Mouse (Mus musculus) liver, adult 2 months (tissue): ENCODE data around the gene Vsx2. TPM values are rescaled to one million over a fixed set of nuclear protein-coding genes. Genes with fewer than 3 reads are reported as not detected.

ENCODE experiments used
- DNase-seq: peaks from one replicate; pipeline ENCODE4 v3.0.0-alpha.2; 2011; ENCODE audit warnings: low read depth, low spot score; ENCODE audit errors: extremely low read depth
- H3K27ac ChIP-seq: fragments of 200-500 bp; replicated peaks from 2 replicates; pipeline ENCODE4 v1.5.1; 2012; ENCODE audit warnings: low read depth, mild to moderate bottlenecking, control low read depth, inconsistent platforms, low read length; ENCODE audit not compliant: insufficient read depth
- H3K27me3 ChIP-seq: fragments of 200-500 bp; 2 replicates; pipeline ENCODE4 v1.6.1; 2012; ENCODE audit warnings: mild to moderate bottlenecking, moderate library complexity, low read length, inconsistent platforms; ENCODE audit not compliant: control insufficient read depth, insufficient read depth
- H3K36me3 ChIP-seq: fragments of 200-500 bp; 2 replicates; pipeline ENCODE4 v1.6.1; 2012; ENCODE audit warnings: low read length, inconsistent platforms; ENCODE audit not compliant: control insufficient read depth, insufficient read depth
- H3K4me1 ChIP-seq: fragments of 200-500 bp; 2 replicates; pipeline ENCODE4 v1.6.1; 2011; ENCODE audit warnings: low read length; ENCODE audit not compliant: control insufficient read depth, insufficient read depth
- H3K4me3 ChIP-seq: fragments of 200-500 bp; 2 replicates; pipeline ENCODE4 v1.5.1; 2011; ENCODE audit warnings: low read depth, mild to moderate bottlenecking, control low read depth, low read length, moderate library complexity; ENCODE audit not compliant: insufficient read depth
- H3K79me2 ChIP-seq: fragments of 200-500 bp; 2 replicates; pipeline ENCODE4 v1.6.1; 2012; ENCODE audit warnings: inconsistent platforms, mild to moderate bottlenecking, low read length, moderate library complexity; ENCODE audit not compliant: control insufficient read depth, insufficient read depth
- H3K9ac ChIP-seq: fragments of 200-500 bp; 2 replicates; pipeline ENCODE4 v1.6.1; 2012; ENCODE audit warnings: low read depth, mild to moderate bottlenecking, control low read depth, inconsistent platforms, low read length
- CTCF ChIP-seq: fragments of 200-500 bp; IDR thresholded peaks from 2 replicates; pipeline ENCODE4 v1.5.1; 2011; ENCODE audit warnings: low read depth, low read length, control low read depth
- POLR2A ChIP-seq: fragments of 200-500 bp; IDR thresholded peaks from 2 replicates; pipeline ENCODE4 v1.6.1; 2011; ENCODE audit warnings: low read length, control low read depth; ENCODE audit not compliant: insufficient read depth; ENCODE audit errors: extremely low read depth
- WGBS: fragments of 180-500 bp; shearing (Covaris S2); methylation state at CpG from one replicate; pipeline ENCODE4 v1.1.7; 2018; 5-methylcytosine and 5-hydroxymethylcytosine counted together
- polyA plus RNA-seq: library from polyadenylated mRNA; depleted of rRNA; stranded (reverse); fragments of >200 nt; gene quantifications from 2 replicates; pipeline ENCODE4 v1.2.3, GENCODE M21; 2012; rRNA removed
- total RNA-seq: library from RNA; depleted of rRNA; stranded (reverse); fragments of >200 nt; gene quantifications from 2 replicates; pipeline ENCODE4 v1.2.3, GENCODE M21; 2014; rRNA removed

Gene Vsx2
- total and polyA plus RNA-seq, 2 experiments: not detected

DNA sequence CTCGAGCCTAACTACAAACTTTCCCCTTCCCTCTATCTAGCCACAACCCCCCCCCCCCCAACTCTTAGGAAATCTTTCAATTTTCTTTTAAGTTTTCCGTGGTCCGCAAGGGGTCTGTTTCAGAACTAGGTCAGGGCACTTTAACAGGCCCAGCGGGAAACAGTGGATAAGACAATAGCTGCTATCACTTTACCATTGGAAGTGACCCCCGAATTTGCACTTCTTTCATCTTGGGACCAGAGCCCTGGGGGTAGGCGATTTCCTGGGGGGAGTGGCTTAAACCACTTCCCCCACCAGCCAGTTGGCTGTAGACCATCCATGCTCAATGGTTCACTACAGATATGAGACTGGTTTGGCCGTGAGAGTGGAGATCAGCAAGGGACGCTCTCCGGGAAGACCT lies 71.1 kb downstream of the Vsx2 start, which contains the start of gene Vrtn:
Gene Vrtn (plus strand): TSS at position 366 of the 400 bp plus-strand sequence.
- no peak within 1 kb of the TSS for H3K4me3 ChIP-seq
- no peaks in the 10 kb centered on the region for H3K79me2 ChIP-seq
- no peak within 1 kb of the TSS for H3K27ac ChIP-seq
- TF ChIP-seq CTCF: no peak
- TF ChIP-seq POLR2A: no peak
- WGBS: 15% methylated on average over 9 of the region's 9 CpGs
- H3K36me3 ChIP-seq: no peaks in the 10 kb centered on the region
- H3K4me1 ChIP-seq: no peaks in the 10 kb centered on the region
- H3K27me3 ChIP-seq: peaks cover 17% of the 10 kb centered on the region; the same call in 1 of the 2 replicates
- H3K9ac ChIP-seq: no peak within 1 kb of the TSS
- DNase-seq: no peak

Other genes starting within 250 kb of the Vsx2 start
- gene Coq6, start 208.1 kb upstream of the Vsx2 start, total RNA-seq: 21.2 and 23.0 TPM in 2 replicates
- 25.1 and 27.8 TPM in 2 replicates for gene Coq6, start 208.1 kb upstream of the Vsx2 start, polyA plus RNA-seq
- 0.09 and 0.13 TPM in 2 replicates for gene Fam161b, start 207.9 kb upstream of the Vsx2 start, total RNA-seq
- gene Fam161b, start 207.9 kb upstream of the Vsx2 start, polyA plus RNA-seq: 0.15 and 0.16 TPM in 2 replicates
- 157 and 161 TPM in 2 replicates for gene Entpd5, start 160.7 kb upstream of the Vsx2 start, total RNA-seq
- gene Entpd5, start 160.7 kb upstream of the Vsx2 start, polyA plus RNA-seq: 52.6 and 62.7 TPM in 2 replicates
- 0.18 and 0.27 TPM in 2 replicates for gene Bbof1, start 160.7 kb upstream of the Vsx2 start, total RNA-seq
- gene Bbof1, start 160.7 kb upstream of the Vsx2 start, polyA plus RNA-seq: not detected in 2 replicates
- gene Rnf113a2, start 152.6 kb upstream of the Vsx2 start, total RNA-seq: 5.0 and 5.9 TPM in 2 replicates
- gene Rnf113a2, start 152.6 kb upstream of the Vsx2 start, polyA plus RNA-seq: 2.8 TPM in 2 replicates
- 370 and 371 TPM in 2 replicates for gene Aldh6a1, start 118.8 kb upstream of the Vsx2 start, total RNA-seq
- 104 and 121 TPM in 2 replicates for gene Aldh6a1, start 118.8 kb upstream of the Vsx2 start, polyA plus RNA-seq
- 6.7 and 8.7 TPM in 2 replicates for gene Lin52, start 118.3 kb upstream of the Vsx2 start, total RNA-seq
- 5.9 and 6.2 TPM in 2 replicates for gene Lin52, start 118.3 kb upstream of the Vsx2 start, polyA plus RNA-seq
- gene Abcd4, start 47.7 kb downstream of the Vsx2 start, total RNA-seq: 5.8 and 6.5 TPM in 2 replicates
- 12.5 and 14.2 TPM in 2 replicates for gene Abcd4, start 47.7 kb downstream of the Vsx2 start, polyA plus RNA-seq
- not detected in 2 replicates for gene Vrtn, start 71.3 kb downstream of the Vsx2 start, total RNA-seq
- gene Vrtn, start 71.3 kb downstream of the Vsx2 start, polyA plus RNA-seq: not detected in 2 replicates
- gene Syndig1l, start 129.1 kb downstream of the Vsx2 start, total RNA-seq: not detected in 2 replicates
- not detected in 2 replicates for gene Syndig1l, start 129.1 kb downstream of the Vsx2 start, polyA plus RNA-seq
- gene Npc2, start 203.4 kb downstream of the Vsx2 start, total RNA-seq: 40.2 and 53.6 TPM in 2 replicates
- 83.2 and 85.8 TPM in 2 replicates for gene Npc2, start 203.4 kb downstream of the Vsx2 start, polyA plus RNA-seq
- 41.4 and 44.0 TPM in 2 replicates for gene Isca2, start 203.5 kb downstream of the Vsx2 start, total RNA-seq
- 48.2 and 54.3 TPM in 2 replicates for gene Isca2, start 203.5 kb downstream of the Vsx2 start, polyA plus RNA-seq